Mouse (Mus musculus) hindbrain, embryonic 10.5 days (tissue): ENCODE measurements around the gene Smyd2. TPM values are rescaled to one million over a fixed set of nuclear protein-coding genes. Genes with fewer than 3 reads are reported as not detected.

ENCODE experiments used
- DNase-seq: peaks from one replicate; pipeline ENCODE4 v3.0.0-alpha.2; 2017; ENCODE audit warnings: low spot score
- H3K27ac ChIP-seq: fragments of 300-500 bp; sonication (generic); 2 replicates; pipeline ENCODE4 v1.5.1; 2016; ENCODE audit warnings: mild to moderate bottlenecking, moderate library complexity
- H3K27me3 ChIP-seq: fragments of 300-500 bp; sonication (generic); 2 replicates; pipeline ENCODE4 v1.6.1; 2016; ENCODE audit warnings: mild to moderate bottlenecking; ENCODE audit not compliant: poor library complexity, insufficient read depth, severe bottlenecking
- H3K36me3 ChIP-seq: fragments of 300-500 bp; sonication (generic); 2 replicates; pipeline ENCODE4 v1.6.1; 2016; ENCODE audit warnings: mild to moderate bottlenecking, moderate library complexity
- H3K4me1 ChIP-seq: fragments of 300-500 bp; sonication (generic); replicated peaks from 2 replicates; pipeline ENCODE4 v1.6.1; 2016; ENCODE audit warnings: mild to moderate bottlenecking
- H3K4me3 ChIP-seq: fragments of 300-500 bp; sonication (generic); 2 replicates; pipeline ENCODE4 v1.5.1; 2016; ENCODE audit warnings: mild to moderate bottlenecking, moderate library complexity
- H3K9me3 ChIP-seq: fragments of 300-500 bp; sonication (generic); 2 replicates; pipeline ENCODE4 v1.6.1; 2016; ENCODE audit warnings: mild to moderate bottlenecking, moderate library complexity
- WGBS: fragments of 180-500 bp; shearing (Covaris S2); methylation state at CpG from one replicate; pipeline ENCODE4 v1.1.7; 2016; 5-methylcytosine and 5-hydroxymethylcytosine counted together
- polyA plus RNA-seq: library from polyadenylated mRNA; unstranded; fragments of >200 nt; fragmentation: Nextera tagmentation; extraction: Ambion mirVana; gene quantifications from 2 replicates; pipeline ENCODE4 v1.2.1, GENCODE M21; 2016

Gene Smyd2
- polyA plus RNA-seq = 59.7 and 66.7 TPM in 2 replicates

- peak; percentile 72 for DNase-seq
- H3K9me3 ChIP-seq = no peaks in the 10 kb centered on the region
- peaks cover 50% of the 10 kb centered on the region for H3K4me1 ChIP-seq
- H3K36me3 ChIP-seq = no peaks in the 10 kb centered on the region
- H3K27me3 ChIP-seq = peaks cover 51% of the 10 kb centered on the region
- peak within 1 kb of the TSS; percentile 94 for H3K27ac ChIP-seq
- H3K4me3 ChIP-seq = peak within 1 kb of the TSS; percentile 88
- WGBS = under 1% methylated on average over 90 of the region's 90 CpGs
Measured at GRCm38 (mm10) chr1:189921818-189922592, at the start of gene Smyd2. Gene Smyd2 (minus strand): TSS chr1:189922363.

GRCm38 (mm10) chr1:189970381-189970780 lies 48.2 kb upstream of the Smyd2 start:
- peaks cover 7% of the 10 kb centered on the region; the same call in 1 of the 2 replicates for H3K27me3 ChIP-seq
- peaks cover 7% of the 10 kb centered on the region for H3K4me1 ChIP-seq
- H3K9me3 ChIP-seq = no peaks in the 10 kb centered on the region
- WGBS = 85% methylated on average over 8 of the region's 8 CpGs
- no peak overlapping the region for H3K27ac ChIP-seq
- H3K36me3 ChIP-seq = no peaks in the 10 kb centered on the region
- no peak for DNase-seq
- H3K4me3 ChIP-seq = no peak overlapping the region

GRCm38 (mm10) chr1:189968027-189968426 lies 45.9 kb upstream of the Smyd2 start:
- H3K9me3 ChIP-seq = no peaks in the 10 kb centered on the region
- H3K27me3 ChIP-seq = 0 out of 2 replicates have a peak, but pooled peaks cover 7% of the 10 kb centered on the region
- no peaks in the 10 kb centered on the region for H3K36me3 ChIP-seq
- no peak overlapping the region for H3K4me3 ChIP-seq
- 82% methylated on average over 4 of the region's 4 CpGs for WGBS
- H3K4me1 ChIP-seq = peaks cover 5% of the 10 kb centered on the region
- no peak for DNase-seq
- H3K27ac ChIP-seq = no peak overlapping the region

GRCm38 (mm10) chr1:189960481-189960880 lies 38.3 kb upstream of the Smyd2 start:
- H3K4me3 ChIP-seq = no peak overlapping the region
- H3K9me3 ChIP-seq = no peaks in the 10 kb centered on the region
- no peaks in the 10 kb centered on the region for H3K27me3 ChIP-seq
- H3K4me1 ChIP-seq = no peaks in the 10 kb centered on the region
- no peak for DNase-seq
- H3K27ac ChIP-seq = no peak overlapping the region
- no peaks in the 10 kb centered on the region for H3K36me3 ChIP-seq
- WGBS = 76% methylated on average over 5 of the region's 5 CpGs

DNA sequence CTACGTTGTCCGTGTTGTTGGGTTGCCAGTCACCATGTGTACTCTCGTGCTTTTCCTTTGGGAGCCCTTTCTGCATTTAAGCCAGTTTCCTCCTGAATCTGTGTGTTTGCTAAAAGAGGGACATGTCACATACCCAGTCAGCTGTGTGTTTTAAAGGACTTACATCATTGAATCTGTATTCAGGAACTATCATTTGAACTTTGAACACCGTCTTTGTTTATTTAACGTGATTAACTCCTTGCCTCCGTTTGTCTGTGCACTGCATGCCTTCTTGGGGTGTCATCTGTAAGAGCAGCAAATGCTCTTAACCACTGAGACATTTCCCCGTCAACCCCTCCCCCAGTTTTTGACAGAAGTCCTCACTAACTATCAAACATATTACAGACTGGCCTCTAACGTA lies 37.6 kb upstream of the Smyd2 start:
- Histone ChIP-seq H3K27me3 (no peaks in the 10 kb centered on the region), H3K27ac (no peak overlapping the region), H3K4me1 (no peaks in the 10 kb centered on the region), H3K9me3 (no peaks in the 10 kb centered on the region), H3K4me3 (no peak overlapping the region), H3K36me3 (no peaks in the 10 kb centered on the region)
- DNase-seq = no peak
- WGBS = 85% methylated on average over 8 of the region's 8 CpGs

DNA sequence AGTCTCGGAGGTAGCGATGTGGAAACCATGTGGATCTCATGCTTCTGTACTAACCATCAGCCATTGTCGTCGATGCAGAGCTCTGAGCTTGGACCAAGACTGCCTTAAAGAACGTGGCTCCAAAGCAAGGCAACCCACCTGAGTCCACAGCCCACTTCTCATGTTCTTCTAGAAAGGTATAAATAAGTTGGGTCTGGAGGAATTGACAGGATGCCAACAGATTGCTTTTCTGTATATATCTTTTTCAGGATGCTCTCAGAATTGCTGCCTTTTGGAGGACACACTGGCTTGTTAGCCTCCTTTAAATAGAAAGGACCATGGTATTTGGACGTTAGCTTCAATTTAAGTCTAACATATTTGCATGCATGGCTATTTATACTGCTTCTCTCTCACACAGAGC lies 29.7 kb upstream of the Smyd2 start:
- Histone ChIP-seq H3K4me1 (peaks cover 7% of the 10 kb centered on the region), H3K36me3 (no peaks in the 10 kb centered on the region), H3K4me3 (no peak overlapping the region), H3K27me3 (no peaks in the 10 kb centered on the region; the same call in 1 of the 2 replicates), H3K9me3 (no peaks in the 10 kb centered on the region), H3K27ac (no peak overlapping the region)
- DNase-seq = no peak
- WGBS = 82% methylated on average over 6 of the region's 6 CpGs

GRCm38 (mm10) chr1:189947411-189947810 lies 25.2 kb upstream of the Smyd2 start:
- WGBS = 53% methylated on average over 8 of the region's 8 CpGs
- DNase-seq = no peak
- no peak overlapping the region for H3K4me3 ChIP-seq

GRCm38 (mm10) chr1:189946126-189946525 lies 24.0 kb upstream of the Smyd2 start:
- Histone ChIP-seq H3K36me3 (no peaks in the 10 kb centered on the region), H3K4me3 (no peak overlapping the region), H3K27me3 (no peaks in the 10 kb centered on the region; the same call in 1 of the 2 replicates), H3K27ac (no peak overlapping the region), H3K4me1 (peaks cover 7% of the 10 kb centered on the region), H3K9me3 (no peaks in the 10 kb centered on the region)
- no peak for DNase-seq
- WGBS = 83% methylated on average over 8 of the region's 8 CpGs

More at GRCm38 (mm10) chr1:189947411-189947810, 25.2 kb upstream of the Smyd2 start:
- H3K9me3 ChIP-seq = no peaks in the 10 kb centered on the region
- no peaks in the 10 kb centered on the region for H3K36me3 ChIP-seq
- peak overlapping the region; percentile 35; the same call in 1 of the 2 replicates for H3K27ac ChIP-seq
- peaks cover 7% of the 10 kb centered on the region for H3K4me1 ChIP-seq
- H3K27me3 ChIP-seq = no peaks in the 10 kb centered on the region; the same call in 1 of the 2 replicates

DNA sequence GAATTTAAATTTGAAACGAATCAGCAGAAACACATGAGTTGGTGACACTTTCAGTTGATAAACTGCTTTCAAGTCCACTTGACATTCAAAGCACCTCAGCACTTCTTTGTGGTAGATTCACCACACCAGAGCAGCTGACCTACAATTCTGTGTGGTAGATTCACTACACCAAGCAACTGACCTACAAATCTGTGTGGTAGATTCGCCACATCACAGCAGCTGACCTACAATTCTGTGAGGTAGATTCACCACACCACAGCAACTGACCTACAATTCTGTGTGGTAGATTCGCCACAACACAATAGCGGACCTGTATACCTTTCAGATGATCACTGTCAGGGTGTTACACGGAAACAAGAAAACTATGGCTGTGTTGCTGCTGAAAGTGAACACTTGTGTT lies 19.6 kb upstream of the Smyd2 start:
- no peaks in the 10 kb centered on the region for H3K4me1 ChIP-seq
- no peaks in the 10 kb centered on the region for H3K27me3 ChIP-seq
- DNase-seq = no peak
- H3K36me3 ChIP-seq = no peaks in the 10 kb centered on the region
- 89% methylated on average over 5 of the region's 5 CpGs for WGBS
- H3K9me3 ChIP-seq = no peaks in the 10 kb centered on the region
- H3K4me3 ChIP-seq = no peak overlapping the region
- H3K27ac ChIP-seq = no peak overlapping the region

DNA sequence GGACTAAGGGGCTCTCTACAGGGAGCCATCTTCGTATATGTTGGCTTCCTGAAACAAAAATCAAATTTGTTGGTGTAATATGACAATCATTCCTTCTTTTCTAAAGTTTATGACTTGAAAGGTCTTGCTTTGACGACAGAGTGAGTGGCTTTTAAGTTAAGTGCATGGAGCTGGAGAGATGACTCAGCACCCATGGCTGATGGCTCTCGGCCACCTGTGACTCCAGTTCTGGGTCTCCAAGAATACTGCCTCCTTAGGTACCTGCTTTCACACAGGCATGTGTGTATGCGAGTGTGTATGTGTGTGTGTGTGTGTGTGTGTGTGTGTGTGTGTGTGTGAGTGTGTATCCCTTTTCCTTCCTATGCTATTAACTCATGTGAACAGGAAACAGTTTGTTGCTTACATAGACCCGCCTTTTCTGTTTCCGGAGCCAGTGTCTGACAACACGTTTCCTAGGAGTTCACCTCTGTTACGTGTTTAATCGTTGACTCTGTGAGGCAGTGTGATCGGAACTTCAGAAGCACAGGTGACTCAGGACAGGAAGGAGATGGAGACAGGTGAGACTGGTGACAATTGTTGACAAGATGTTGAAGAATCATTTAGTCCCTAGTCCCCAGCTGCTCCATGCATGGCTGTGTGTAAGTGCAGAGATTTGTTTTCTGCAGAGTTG lies 14.4 kb upstream of the Smyd2 start:
- 88% methylated on average over 10 of the region's 10 CpGs for WGBS
- Histone ChIP-seq H3K27me3 (0 out of 2 replicates have a peak, but pooled peaks cover 4% of the 10 kb centered on the region), H3K9me3 (no peaks in the 10 kb centered on the region), H3K36me3 (no peaks in the 10 kb centered on the region), H3K4me1 (peaks cover 11% of the 10 kb centered on the region), H3K27ac (no peak overlapping the region), H3K4me3 (no peak overlapping the region)
- DNase-seq = no peak

DNA sequence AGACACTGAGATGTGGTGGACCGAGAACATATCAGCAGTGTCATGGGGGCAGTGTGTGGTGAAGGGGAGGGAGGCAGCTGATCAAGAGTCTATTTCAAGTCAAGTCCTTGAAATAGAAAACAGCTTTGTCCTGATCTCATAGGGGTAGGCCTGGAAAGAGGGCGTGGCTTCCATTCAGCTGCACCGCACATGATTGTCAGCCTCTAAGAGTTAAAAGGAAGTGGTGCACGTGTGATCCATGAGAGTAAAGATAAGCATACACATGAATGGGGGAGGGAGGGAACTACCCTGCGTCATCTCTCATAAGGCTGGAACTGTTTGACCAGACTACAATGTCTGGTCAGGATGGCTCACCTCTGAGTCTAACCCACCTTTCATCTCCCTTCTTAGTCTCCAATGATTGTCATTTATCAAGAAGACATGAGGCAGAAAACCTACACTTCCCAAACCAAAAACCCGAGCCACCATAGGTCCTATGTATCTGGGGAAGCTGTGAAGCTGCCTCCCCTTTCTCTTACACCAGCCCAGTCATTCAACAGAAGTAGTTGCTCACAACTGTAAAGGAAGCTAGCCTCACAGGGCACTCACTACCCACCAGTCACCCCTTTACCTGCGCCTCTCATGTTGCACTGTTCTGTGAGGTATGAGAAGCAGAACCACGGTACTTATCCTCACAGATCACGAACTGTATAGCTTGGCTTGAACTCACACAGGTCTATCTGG lies 11.5 kb upstream of the Smyd2 start:
- H3K27me3 ChIP-seq = 0 out of 2 replicates have a peak, but pooled peaks cover 4% of the 10 kb centered on the region
- H3K9me3 ChIP-seq = no peaks in the 10 kb centered on the region
- H3K4me1 ChIP-seq = peaks cover 11% of the 10 kb centered on the region
- H3K36me3 ChIP-seq = no peaks in the 10 kb centered on the region
- no peak overlapping the region for H3K27ac ChIP-seq
- H3K4me3 ChIP-seq = no peak overlapping the region
- WGBS = 73% methylated on average over 9 of the region's 9 CpGs
- no peak for DNase-seq

GRCm38 (mm10) chr1:189932976-189933375 lies 10.8 kb upstream of the Smyd2 start:
- WGBS = 62% methylated on average over 7 of the region's 7 CpGs

More at GRCm38 (mm10) chr1:189932976-189933375, 10.8 kb upstream of the Smyd2 start:
- H3K27me3 ChIP-seq = 0 out of 2 replicates have a peak, but pooled peaks cover 4% of the 10 kb centered on the region
- H3K4me1 ChIP-seq = peaks cover 13% of the 10 kb centered on the region
- H3K9me3 ChIP-seq = no peaks in the 10 kb centered on the region
- no peak overlapping the region for H3K27ac ChIP-seq
- no peaks in the 10 kb centered on the region for H3K36me3 ChIP-seq
- no peak overlapping the region for H3K4me3 ChIP-seq
- no peak for DNase-seq
